Mouse (Mus musculus) megakaryocyte, embryonic 14.5 days (primary cell): ENCODE data around the gene Ermard.
"Not testable (repeated sequence)": the region's sequence is repeated elsewhere in the genome, so short reads cannot be mapped to it uniquely, and the experiment has no call there.

ENCODE experiments used
- FLI1 ChIP-seq: IDR thresholded peaks from 2 replicates; pipeline ENCODE4 v1.6.1; 2012; ENCODE audit warnings: low read length, inconsistent platforms, mixed read lengths
- GATA1 ChIP-seq: IDR thresholded peaks from 3 replicates; pipeline ENCODE4 v1.6.1; 2012; ENCODE audit warnings: mixed read lengths, low read length, inconsistent platforms, borderline replicate concordance

DNA sequence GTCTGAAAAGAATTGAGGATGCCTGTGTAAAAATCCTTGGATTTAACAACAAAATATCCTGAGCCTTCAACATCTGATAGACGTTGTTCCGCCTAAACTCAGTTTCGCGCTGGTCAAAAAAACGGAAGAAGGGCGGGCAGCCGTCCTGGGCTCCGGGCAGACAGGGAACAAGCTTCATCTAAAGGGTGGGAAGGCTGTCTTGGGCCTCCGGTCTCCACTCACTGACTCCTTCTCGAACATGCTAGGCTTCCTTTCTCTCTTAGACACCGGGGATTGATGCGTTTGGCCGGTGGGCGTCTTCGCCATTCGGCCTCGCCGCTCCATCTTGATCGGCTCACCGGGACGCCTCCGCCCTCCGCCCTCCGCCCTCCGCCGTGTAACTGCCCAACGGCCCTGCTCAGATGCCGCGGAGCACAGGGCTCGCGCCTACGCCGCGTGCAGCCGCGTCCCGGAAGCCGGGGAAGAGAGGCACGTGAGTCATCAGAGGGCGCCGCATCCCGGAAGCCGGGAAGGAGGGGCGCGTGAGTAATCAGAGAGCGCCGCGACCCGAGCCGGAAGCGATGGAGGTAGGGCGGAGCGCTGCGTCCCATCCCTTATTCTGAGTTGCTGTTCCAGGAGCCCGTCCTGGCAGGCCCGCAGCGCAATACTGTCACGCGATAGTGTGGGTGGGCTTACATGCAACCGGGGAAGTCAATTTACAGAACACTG lies 31.1 kb upstream of the Ermard start, which contains the start of gene Gm3435:
- not testable (repeated sequence) for TF ChIP-seq GATA1, FLI1
